Mouse (Mus musculus) thymus, postnatal 25 days (tissue): ENCODE data around the gene Rpl3.

Experiments
- DNase-seq: peaks from one replicate; pipeline ENCODE4 v3.0.0; 2022

Rpl3 gene

DNA sequence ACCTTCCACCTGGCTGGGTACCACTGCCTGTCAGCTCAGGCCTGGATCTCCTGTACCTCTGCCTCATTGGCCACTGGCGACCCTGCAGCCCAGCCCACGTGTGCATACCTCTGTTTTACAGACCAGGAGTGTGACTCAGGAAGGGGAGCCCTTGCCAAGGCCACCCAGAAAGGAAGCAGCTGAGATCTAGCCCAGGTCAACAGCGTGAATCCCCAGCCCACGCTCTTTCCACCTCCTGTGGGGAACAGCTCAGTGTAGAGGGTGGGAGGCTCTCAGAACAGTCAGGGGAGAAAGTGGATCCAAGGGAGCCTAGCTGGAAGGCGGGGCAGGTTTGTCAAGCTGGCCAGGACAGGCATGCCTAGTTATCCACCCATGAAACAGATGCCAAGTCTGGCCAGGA is 28.8 kb downstream of the Rpl3 start:
- no peak for DNase-seq

DNA sequence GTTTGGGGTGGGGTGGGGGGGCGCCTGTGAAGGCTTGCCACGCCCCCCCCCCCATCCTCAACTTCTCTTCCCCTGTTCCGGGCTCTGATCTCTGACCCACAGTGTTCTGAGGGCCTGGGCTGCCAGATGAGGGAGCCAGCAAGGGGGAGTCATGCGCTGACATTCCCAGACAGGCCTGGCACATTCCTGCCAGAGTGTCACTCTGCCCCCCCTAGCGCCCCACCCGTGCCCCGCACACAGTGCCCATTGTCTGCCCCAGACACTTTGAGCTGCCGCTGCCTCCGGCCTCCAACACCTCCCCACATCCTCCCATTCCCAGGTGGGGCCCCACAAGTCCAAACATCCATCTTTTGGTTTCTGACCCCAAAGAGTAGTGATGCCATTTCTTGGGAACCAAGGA is 29.3 kb downstream of the Rpl3 start:
- no peak for DNase-seq

DNA sequence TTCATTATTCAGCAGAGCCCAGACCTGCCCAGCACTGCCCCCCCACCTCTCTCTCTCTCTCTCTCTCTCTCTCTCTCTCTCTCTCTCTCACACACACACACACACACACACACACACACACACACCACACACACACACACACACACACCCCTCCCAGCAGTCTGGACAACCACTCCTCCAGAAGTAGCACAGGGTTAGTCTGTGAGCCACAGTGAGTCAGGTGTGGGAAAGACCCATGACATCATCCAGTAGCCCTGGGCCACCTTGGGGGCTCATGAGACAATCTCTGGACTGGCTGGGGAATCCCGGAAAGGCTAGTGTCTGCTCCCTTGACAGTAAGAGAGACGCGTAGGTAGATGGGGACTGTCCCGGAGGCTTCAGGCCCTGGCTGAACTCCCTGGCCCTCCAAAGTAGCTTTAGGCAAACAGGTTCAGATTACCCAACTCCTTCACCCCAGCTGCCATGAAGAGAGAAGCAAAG is 30.6 kb downstream of the Rpl3 start:
- DNase-seq = no peak

DNA sequence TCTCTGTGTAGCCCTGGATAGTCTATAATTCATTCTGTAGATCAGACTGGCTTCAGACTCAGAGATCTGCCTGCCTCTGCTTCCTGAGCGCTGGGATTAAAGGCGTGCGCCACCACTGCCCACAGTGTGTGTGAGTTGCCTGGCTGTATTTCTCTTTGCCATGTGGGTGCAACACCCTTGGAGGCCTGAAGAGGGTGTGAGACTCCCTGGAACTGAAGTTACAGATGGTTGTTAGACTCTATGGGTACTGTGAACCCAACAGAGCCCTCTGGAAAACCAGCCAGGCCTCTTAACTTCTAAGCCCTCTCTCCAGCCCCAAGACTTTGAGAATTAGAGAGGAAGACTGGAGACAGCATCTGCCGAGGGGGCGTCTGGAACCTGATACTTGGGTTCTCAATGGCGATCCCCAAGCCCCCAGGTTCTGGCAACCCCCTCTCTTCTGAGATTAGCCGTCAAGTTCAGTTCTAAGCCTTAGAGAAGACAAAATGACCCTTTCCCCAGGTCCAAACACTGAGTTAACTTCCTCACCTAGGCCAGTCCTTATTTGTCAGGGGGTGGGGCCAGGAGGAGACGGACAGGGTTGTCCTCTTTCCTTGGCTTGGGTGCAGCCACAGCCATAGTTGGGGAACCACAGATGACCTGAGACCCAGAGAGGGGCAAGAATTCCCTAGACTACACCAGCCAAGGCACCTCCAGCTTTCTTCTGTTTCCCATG is 31.2 kb downstream of the Rpl3 start:
- DNase-seq = no peak

DNA sequence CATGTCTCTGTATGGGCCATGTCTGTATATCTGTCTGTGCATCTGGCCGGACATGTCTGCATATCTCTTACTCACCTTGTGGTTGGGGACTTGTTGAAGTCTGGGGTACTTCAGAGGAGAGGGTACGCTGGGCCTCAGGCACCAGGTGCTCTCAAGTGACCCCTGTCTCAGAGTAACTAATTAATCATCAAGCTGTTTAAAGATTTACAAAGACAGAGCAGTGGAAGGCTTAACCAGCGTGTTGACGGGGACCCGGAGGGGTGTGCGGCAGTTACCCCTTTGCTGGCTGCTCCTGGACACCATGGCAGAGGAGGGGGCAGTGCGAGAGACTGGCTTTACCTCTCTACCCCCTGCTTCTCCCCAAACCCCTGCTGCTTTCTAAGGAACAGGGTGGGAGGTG is 32.1 kb downstream of the Rpl3 start:
- no peak for DNase-seq

DNA sequence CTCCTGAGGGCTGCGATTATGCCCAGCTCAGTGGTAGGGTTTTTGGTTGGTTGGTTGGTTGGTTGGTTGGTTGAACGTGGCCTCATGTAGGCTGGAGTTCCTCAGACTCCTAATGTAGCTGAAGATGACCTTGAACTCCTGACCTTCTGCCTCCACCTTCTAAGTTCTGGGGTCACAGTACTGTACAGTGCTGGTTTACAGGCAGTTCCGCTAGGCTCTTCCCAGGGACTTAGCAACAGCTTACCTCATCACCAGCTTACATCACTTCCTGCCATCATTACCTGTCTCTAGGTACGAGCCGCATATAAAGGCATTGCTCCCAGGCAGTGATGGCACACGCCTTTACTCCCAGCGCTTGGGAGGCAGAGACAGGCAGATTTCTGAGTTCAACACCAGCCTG is 33.5 kb downstream of the Rpl3 start:
- DNase-seq = no peak

DNA sequence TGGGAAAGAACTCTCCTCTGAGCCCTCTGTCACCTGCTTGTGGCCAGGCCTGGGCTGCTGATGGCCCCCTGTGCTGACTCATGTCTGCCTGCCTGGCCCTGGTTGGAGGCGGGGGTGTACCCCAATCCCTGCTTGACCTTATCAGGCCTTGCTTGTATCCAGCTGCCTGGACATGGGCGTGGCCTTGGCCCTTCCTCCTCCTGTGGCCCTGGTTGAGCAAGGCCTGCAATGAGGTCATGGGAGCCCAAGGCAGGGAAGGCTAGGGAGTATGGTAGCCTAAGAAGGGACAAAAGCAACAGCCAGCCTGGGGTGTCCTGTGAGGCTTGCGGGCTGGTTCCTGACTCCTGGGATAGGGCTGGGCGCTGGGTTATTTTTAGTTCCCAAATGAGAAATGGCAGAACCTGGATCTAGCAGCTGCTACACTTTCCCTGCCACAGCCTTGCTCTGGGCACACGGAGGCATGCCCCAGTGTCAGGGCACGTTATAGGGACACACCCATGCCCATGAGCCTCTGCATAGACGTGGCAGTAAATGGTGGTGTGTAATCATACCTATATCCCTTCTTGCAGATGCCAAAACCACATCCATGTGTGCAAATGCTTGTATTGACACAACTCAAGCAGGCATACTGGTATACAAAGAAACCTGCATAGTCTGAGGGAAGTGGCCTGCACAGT is 37.5 kb downstream of the Rpl3 start:
- no peak for DNase-seq

DNA sequence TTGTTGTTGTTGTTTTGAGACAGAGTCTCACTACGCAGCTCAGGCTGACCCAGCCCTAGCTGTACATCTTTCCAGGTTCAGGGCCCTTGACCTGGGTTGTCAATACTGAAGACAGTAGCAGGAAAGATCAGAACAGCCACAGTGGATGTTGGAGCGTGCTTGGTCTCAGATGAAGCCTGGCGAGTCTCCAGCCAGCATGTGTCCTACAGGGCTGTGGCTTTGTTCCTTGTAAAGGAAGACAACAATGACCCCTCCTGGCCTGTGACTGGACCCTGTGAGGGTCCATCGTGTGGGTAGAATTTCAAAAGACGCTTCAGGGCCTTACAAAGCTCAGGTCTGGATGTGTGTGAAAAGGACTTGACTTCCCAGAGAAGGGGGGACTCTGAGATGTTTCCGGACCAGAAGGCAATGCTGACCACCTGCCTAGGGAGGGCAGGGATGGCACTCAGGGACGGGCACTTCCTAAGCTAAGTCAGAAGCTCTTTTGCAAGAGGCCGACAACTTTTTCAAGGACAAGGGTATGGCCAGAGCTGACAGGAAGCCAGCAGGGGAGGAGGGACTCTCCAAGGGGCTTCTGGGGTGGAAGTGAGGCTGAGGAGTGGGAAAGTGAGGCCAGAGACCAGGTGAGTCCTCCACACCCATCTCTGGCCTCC is 38.2 kb downstream of the Rpl3 start:
- no peak for DNase-seq

DNA sequence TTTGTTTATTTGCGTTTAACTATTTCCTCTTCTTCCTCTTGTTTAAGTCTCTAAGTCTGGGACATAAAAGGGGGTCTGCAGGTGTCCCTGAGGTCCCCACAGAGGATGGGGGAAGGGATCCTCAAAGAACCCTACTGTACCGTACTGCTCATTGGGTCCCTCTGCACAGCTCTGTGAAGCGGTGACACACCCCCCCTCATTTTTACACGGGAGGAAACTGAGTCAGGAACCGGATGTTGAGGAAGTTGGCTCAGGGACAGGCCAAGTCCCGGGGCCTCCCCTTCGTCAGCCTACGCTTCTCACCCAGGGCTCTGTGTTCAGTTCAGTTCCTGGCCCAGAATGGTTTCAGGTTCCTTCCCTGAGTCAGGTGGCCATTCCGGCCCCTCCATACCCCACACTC is 39.9 kb downstream of the Rpl3 start:
- DNase-seq = peak; percentile 51

DNA sequence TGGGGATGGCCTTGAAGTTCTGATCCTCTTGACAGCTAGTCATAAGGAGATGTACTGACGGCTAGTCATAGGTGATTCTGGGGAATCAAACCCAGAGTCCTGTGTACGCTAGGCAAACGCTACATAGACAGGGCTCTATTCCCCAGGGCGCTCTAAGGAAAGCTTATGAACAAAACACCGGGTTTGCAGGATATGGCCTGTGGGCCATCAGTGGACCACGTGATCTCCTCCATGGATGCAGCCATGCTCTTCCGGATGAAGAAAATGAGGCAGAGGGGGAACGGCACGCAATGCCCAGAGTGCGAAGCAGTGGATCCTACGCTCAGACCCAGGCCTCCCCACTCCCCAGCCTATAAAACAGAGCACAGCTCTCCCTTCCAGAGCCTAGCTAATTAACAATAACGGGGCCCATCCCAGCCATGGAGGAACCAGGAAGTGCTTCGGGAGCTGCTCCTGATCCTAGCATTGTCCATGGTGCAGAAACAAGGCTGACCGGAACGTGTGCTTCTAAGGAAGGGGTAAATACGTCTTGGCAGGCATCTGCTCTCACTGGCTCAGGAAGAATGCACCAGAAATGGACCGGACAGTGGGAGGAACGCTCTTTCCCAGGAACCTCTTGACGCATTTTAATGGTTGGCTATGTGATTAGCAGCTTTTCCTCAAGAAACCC is 40.4 kb downstream of the Rpl3 start:
- DNase-seq = no peak

DNA sequence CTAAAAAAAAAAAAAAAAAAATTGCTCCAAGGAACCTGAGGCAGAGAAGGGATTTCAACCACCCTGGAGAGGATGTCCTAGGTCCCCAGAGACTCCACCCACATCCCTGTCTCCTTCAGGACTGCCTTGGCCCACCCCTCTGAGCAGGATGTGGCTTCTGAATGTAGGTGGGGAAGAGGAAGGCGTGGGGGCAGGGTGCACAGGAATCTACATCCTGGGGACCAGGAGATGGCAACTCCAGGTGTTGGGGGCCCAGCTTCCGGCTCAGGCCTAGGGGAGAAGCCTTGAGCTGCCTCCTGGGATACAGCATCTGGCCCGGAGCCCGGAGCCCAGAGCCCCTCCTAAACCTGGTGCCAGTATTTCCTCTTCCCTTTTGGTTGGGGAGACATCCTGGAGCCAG is 41.6 kb downstream of the Rpl3 start:
- DNase-seq = peak; percentile 77

DNA sequence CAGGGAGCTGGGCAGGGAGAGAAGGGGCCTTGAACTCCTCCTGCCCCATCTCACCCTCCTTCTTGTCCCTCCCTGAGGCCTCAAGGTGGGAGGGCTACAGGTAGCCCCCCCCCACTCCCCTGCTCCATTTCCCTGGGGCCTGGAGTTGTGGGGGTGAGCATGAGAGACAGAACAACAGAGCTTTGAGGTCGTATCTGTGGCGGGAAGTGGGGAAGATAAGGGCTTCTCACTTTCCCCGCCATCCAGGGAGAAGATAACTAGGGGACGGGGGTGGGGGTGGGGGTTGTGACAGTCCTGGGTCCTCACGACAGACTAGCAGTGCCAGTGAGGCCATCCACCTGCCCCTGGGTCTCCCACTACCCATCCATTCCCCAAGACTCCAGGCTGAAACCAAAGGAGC is 43.7 kb downstream of the Rpl3 start:
- DNase-seq = no peak

DNA sequence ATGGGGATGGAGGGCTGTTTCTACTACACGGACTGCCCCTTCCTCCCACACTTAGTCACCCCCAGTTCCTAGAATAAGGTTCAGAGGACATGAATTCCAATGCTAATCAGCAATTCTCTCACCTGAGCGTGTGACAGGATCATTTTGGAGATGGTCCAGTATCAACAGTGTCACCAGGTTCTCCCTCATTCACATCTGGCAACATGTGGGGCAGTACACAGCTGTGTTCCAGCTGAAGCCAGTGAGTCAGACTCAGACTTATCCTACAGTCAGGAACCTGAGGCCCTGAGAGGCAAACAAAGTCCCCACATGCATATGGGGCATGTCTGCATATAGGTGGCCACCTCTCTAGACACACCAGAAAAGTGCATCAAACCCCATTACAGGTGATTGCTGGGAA is 44.4 kb downstream of the Rpl3 start:
- DNase-seq = no peak

DNA sequence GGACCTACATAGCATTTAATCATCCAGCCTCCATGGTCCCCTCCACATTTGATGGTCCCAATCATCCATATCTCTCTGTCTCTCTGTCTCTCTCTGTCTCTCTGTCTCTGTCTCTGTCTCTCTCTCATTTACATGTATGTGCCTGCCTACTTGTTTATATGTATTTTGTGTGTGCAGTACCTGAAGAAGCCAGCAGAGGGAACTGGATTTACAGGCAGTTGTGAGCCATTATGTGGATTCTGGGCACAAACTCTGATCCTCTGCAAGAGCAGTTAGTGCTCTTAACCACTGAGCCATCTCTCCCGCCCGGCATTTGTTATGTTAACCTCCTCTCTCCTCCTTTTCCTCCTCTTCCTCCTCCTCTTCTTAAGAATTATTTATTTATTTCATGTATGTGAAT is 45.9 kb downstream of the Rpl3 start:
- no peak for DNase-seq

DNA sequence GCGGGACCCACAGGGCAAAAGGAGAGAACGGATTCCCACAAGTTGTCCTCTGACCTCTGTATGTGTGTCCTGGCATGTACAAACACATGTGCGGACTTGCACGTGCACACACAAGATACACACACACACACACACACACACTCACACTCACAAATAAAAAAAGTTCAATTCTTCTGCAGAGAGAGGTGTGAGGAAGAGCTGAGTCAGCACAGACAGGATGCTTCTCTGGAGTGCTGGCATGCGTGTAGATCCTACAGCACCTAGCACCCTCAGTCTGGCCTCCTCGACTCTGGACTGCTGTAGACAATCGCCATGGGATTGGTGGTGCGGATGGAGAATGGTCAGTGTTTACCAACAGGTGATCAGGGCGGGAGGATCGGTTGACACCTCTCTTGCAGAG is 47.4 kb downstream of the Rpl3 start:
- DNase-seq = no peak

DNA sequence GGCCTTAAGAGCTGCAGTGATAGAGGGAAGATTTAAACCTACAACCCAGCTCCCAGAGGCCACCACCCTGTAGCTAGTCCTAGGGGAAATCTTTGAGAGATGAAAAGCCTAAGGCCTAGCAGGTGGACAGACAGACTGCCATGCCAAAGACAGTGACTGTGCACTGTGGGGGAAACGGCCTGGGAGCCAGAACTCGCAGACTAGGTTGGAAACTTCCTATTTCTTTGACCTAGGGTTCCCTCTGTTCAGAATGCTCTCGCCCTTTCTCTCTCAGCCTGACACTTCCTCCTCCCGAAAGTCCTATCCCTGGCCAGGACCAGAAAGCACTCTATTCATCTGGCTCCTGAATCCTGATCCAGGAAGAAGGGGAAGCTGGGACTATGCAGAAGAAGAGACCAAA is 49.5 kb downstream of the Rpl3 start:
- no peak for DNase-seq

DNA sequence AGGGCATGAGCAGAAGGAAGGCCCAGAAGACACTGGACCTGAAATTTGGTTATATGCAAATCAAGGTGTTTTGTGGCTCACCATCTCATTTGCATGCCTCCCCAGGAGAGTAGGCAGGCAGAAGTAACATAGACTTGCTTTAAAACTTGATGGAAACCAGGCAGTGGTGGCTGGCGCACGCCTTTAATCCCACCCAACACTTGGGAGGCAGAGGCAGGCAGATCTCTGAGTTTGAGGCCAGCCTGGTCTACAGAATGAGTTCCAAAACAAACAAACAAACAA is 53.6 kb downstream of the Rpl3 start:
- DNase-seq = no peak

DNA sequence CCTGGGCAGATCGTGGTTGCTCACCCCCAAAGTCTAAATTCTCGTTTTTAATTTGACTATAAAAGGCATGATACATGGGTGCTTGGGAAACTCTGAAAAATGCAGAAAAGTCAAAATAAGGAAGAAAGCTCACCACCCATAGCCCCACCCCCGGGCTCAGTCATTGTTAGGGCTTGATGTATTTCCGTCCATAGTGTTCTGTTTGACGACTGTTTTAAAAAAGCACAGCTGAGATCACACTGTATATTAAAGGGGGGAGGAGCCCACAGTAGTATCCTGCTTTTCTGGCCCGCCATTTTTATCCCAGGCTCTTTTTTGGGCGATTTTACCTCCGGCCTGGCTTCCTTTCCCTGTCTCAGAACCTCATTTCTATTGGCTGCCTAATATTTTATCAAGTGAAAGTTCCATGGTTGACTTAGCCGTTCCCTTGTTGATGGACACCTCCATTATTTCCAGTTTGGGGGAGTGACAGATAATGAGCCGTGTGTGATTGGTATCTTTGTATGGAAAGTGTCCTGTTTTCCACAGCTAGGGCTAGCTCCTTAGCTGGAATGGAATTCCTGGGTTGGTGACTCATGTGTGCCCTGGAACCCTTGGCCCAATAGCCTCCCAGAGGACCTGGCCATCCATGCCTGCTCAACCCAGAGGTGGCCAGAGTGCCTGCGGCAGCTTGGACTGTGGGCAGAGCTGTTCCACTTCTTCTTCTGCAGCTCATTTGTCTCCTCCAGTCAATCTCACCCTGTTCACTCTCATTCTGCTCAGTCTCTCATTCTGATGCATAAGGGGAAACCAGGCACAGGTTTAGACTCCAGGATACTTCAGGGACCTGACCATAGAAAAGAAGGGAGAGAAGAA is 54.2 kb downstream of the Rpl3 start:
- no peak for DNase-seq

DNA sequence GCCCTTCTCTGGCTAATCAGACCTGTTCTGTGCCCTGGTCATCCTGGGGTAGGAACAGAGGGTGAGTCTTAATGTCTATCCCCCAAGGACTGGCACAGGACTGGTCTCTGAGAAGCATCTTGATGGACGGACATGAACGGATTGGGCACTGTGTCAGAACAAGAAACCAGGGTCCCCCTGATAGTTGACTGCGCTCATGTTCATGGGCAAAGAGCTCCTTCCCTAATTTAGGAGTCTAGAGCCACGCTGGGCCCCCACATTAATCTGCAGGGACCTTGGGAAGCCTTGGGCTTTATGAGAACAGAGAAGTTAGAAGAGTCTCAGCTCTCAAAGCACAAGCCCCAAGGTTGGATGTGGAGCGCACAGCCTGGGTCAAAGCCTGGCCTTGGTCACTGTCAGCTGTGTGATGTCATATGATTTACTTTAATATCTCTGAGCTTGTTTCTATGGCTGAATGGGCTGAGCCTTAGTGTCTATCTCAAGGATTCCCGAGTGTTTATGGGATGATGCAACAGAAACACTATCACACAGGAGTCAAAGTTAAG is 56.3 kb downstream of the Rpl3 start:
- no peak for DNase-seq

DNA sequence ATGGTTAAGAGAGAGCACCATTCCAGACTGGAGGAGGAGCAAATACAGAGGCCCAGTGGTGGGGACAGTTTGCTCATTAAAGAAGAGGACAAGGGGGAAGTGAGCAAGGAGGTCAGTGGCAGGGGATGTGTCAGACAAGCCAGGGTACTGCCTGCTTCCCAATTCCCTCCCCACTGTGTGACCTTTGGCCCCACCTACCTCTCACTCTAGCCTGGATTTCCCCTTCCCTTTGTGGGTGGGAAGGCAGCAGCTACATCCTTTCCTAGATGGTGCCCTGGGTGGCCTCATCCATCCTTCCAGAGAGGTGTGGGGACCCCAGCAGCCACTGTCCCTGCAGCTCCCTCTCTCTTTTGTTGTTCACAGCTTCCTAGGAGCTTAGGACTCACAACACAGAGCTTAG is 56.8 kb downstream of the Rpl3 start:
- no peak for DNase-seq

DNA sequence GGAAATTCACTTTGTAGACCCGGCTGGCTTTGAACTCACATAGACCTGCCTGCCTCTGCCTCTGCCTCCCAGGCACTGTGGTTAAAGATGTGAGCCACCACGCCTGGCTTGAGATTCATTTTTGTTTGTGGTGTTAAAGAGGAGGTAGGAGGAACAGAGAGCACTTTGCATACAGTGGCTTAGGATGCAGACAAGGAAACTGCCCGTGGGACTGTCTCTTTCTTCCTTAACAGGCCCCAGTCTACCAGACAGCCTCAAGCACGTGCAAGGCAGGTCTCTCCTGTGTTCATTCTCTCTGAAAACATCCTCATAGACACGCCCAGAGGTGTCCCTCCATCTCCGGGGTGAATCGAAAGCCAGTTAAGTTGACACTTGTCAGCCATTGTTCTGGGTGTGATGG is 57.3 kb downstream of the Rpl3 start:
- no peak for DNase-seq

DNA sequence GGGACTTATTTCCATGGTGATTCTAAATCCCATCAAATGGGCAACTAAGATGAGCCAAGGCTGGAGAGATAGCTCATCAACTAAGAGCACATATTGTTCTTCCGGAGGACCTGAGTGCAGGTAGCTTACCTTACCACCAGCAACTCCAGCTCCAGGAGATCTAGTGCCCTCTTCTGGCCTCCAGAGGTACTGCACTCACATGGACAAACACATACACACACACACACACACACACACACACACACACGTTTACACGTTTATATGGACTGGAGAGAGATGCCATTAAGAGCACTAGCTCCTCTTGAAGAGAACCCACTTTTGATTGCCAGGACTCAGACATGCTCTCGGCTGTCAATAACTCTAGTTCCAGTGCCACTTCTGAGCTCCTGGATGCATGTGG is 60.5 kb downstream of the Rpl3 start:
- no peak for DNase-seq

DNA sequence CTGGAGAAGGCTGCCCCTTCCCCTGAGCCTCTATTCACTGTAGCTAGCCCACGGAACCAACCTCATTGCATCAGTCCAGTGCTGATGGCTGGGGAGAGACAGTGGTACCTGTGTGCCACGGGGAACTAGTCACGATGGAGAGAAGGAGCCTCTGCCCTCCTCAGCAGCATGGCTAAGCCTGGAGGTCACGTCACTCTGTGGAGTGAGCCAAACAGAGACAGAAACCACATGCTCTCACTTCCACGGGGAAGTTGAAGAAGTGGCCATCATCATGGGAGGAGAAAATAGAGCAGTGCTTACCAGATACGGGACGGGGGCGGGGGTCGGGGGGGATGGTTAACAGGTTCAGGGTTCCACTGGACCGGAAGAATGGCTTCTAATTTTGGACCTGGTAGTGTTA is 61.3 kb downstream of the Rpl3 start:
- no peak for DNase-seq
